Mouse (Mus musculus) stomach, postnatal 0 days (tissue): ENCODE results near the gene Gnat1. TPM values are rescaled to one million over a fixed set of nuclear protein-coding genes. Genes with fewer than 3 reads are reported as not detected.
A peak's percentile ranks its signal among the peaks of the same experiment; 100 is the strongest.

ENCODE experiments used
- ATAC-seq: fragments of 200-750 bp; cut with Nextera tagmentation; 2 replicates; pipeline ENCODE4 v1.8.0; 2017; ENCODE audit not compliant: low FRiP score, low TSS enrichment
- DNase-seq: peaks from one replicate; pipeline ENCODE4 v3.0.0-alpha.2; 2016; ENCODE audit warnings: low spot score
- H3K27ac ChIP-seq: fragments of 300-500 bp; sonication (generic); replicated peaks from 2 replicates; pipeline ENCODE4 v1.5.1; 2014; ENCODE audit warnings: mild to moderate bottlenecking, control low read depth
- H3K27me3 ChIP-seq: fragments of 300-500 bp; sonication (generic); 2 replicates; pipeline ENCODE4 v1.6.1; 2014; ENCODE audit warnings: low read length; ENCODE audit not compliant: control insufficient read depth, insufficient read depth
- H3K36me3 ChIP-seq: fragments of 300-500 bp; sonication (generic); 2 replicates; pipeline ENCODE4 v1.6.1; 2014; ENCODE audit warnings: low read length, mixed read lengths; ENCODE audit not compliant: control insufficient read depth, insufficient read depth
- H3K4me1 ChIP-seq: fragments of 300-500 bp; sonication (generic); replicated peaks from 2 replicates; pipeline ENCODE4 v1.6.1; 2014; ENCODE audit warnings: antibody characterized with exemption; ENCODE audit not compliant: control insufficient read depth, insufficient read depth
- H3K4me2 ChIP-seq: fragments of 300-500 bp; sonication (generic); replicated peaks from 2 replicates; pipeline ENCODE4 v1.6.1; 2014; ENCODE audit warnings: low read depth, mild to moderate bottlenecking, control low read depth, moderate library complexity
- H3K4me3 ChIP-seq: fragments of 300-500 bp; sonication (generic); 2 replicates; pipeline ENCODE4 v1.5.1; 2014; ENCODE audit warnings: low read depth, low read length, control low read depth
- H3K9ac ChIP-seq: fragments of 300-500 bp; sonication (generic); 2 replicates; pipeline ENCODE4 v1.6.1; 2014; ENCODE audit warnings: mild to moderate bottlenecking, low read length, control low read depth, mixed read lengths
- H3K9me3 ChIP-seq: fragments of 300-500 bp; sonication (generic); 2 replicates; pipeline ENCODE4 v1.6.1; 2016; ENCODE audit warnings: low read length; ENCODE audit not compliant: control insufficient read depth
- CTCF ChIP-seq: IDR thresholded peaks from 2 replicates; pipeline ENCODE4 v1.5.1; 2016; ENCODE audit warnings: antibody characterized with exemption, low read depth, mild to moderate bottlenecking, moderate library complexity
- EP300 ChIP-seq: optimal IDR thresholded peaks from 2 replicates; pipeline ENCODE3; 2016; ENCODE audit warnings: antibody characterized with exemption
- whole genome bisulfite sequencing: fragments of 180-500 bp; shearing (Covaris S2); extraction: QIAGEN DNeasy Blood & Tissue Kit; methylation state at CpG from one replicate; pipeline ENCODE4 v1.1.7; 2014; 5-methylcytosine and 5-hydroxymethylcytosine counted together
- polyA plus RNA-seq: library from polyadenylated mRNA; unstranded; fragments of >200 nt; fragmentation: Nextera tagmentation; extraction: Ambion mirVana; gene quantifications from 2 replicates; pipeline ENCODE4 v1.2.1, GENCODE M21; 2015

The Gnat1 gene
- polyA plus RNA-seq, 1 experiment from 2014 or later: 2.9 TPM

GRCm38 (mm10) chr9:107676302-107676701, 3.2 kb downstream of the Gnat1 start:
- ATAC-seq: peak; percentile 8; the same call in 1 of the 2 replicates
- no peak overlapping the region for H3K9ac ChIP-seq

GRCm38 (mm10) chr9:107675671-107676301, 3.7 kb downstream of the Gnat1 start:
- DNase-seq (peak; percentile 81), ATAC-seq (peak; percentile 58; the same call in 1 of the 2 replicates)
- WGBS: under 1% methylated on average over 39 of the region's 39 CpGs
- peak overlapping the region; percentile 55 for H3K4me2 ChIP-seq
- no peak overlapping the region for H3K9ac ChIP-seq
- H3K27ac ChIP-seq: no peak overlapping the region
- no peaks in the 10 kb centered on the region for H3K9me3 ChIP-seq
- H3K36me3 ChIP-seq: no peaks in the 10 kb centered on the region
- H3K27me3 ChIP-seq: peaks cover 7% of the 10 kb centered on the region; the same call in 1 of the 2 replicates
- TF ChIP-seq CTCF: peak; percentile 96
- no peak for TF ChIP-seq EP300
- H3K4me1 ChIP-seq: no peaks in the 10 kb centered on the region
- peak overlapping the region; percentile 23 for H3K4me3 ChIP-seq

More at GRCm38 (mm10) chr9:107676302-107676701, 3.2 kb downstream of the Gnat1 start:
- under 1% methylated on average over 25 of the region's 25 CpGs for WGBS
- Histone ChIP-seq H3K36me3 (no peaks in the 10 kb centered on the region), H3K27me3 (peaks cover 7% of the 10 kb centered on the region; the same call in 1 of the 2 replicates), H3K9me3 (no peaks in the 10 kb centered on the region), H3K4me3 (peak overlapping the region; percentile 23), H3K27ac (no peak overlapping the region), H3K4me1 (no peaks in the 10 kb centered on the region), H3K4me2 (peak overlapping the region; percentile 55)
- no peak for TF ChIP-seq CTCF
- TF ChIP-seq EP300: no peak
- DNase-seq: peak; percentile 38

- DNase-seq (peak; percentile 42), ATAC-seq (peak; percentile 68)
- H3K36me3 ChIP-seq: no peaks in the 10 kb centered on the region
- no peak overlapping the region; the same call in 1 of the 2 replicates for H3K4me2 ChIP-seq
- H3K9ac ChIP-seq: no peak overlapping the region
- peaks cover 7% of the 10 kb centered on the region; the same call in 1 of the 2 replicates for H3K27me3 ChIP-seq
- no peaks in the 10 kb centered on the region for H3K9me3 ChIP-seq
- H3K27ac ChIP-seq: no peak overlapping the region
- TF ChIP-seq CTCF (no peak), EP300 (no peak)
- WGBS: 65% methylated on average over 9 of the region's 9 CpGs
- H3K4me3 ChIP-seq: no peak overlapping the region
- no peaks in the 10 kb centered on the region for H3K4me1 ChIP-seq
Observed at GRCm38 (mm10) chr9:107674609-107675429, 4.7 kb downstream of the Gnat1 start.

- Histone ChIP-seq H3K9ac (no peak overlapping the region), H3K36me3 (no peaks in the 10 kb centered on the region), H3K4me2 (no peak overlapping the region), H3K9me3 (no peaks in the 10 kb centered on the region), H3K4me1 (peaks cover 5% of the 10 kb centered on the region), H3K4me3 (no peak overlapping the region), H3K27me3 (no peaks in the 10 kb centered on the region; the same call in 1 of the 2 replicates), H3K27ac (no peak overlapping the region)
- DNase-seq (no peak), ATAC-seq (no peak)
- TF ChIP-seq CTCF: no peak
- no peak for TF ChIP-seq EP300
- 74% methylated on average over 5 of the region's 5 CpGs for WGBS
Observed at GRCm38 (mm10) chr9:107670259-107670658, 9.3 kb downstream of the Gnat1 start.

- H3K9ac ChIP-seq: no peak within 1 kb of the TSS
- DNase-seq (no peak), ATAC-seq (no peak)
- H3K27me3 ChIP-seq: no peaks in the 10 kb centered on the region; the same call in 1 of the 2 replicates
- H3K4me2 ChIP-seq: no peak within 1 kb of the TSS
- 78% methylated on average over 9 of the region's 9 CpGs for WGBS
- H3K4me3 ChIP-seq: no peak within 1 kb of the TSS
- TF ChIP-seq EP300 (no peak), CTCF (no peak)
- peaks cover 5% of the 10 kb centered on the region for H3K4me1 ChIP-seq
- H3K9me3 ChIP-seq: no peaks in the 10 kb centered on the region
- H3K36me3 ChIP-seq: no peaks in the 10 kb centered on the region
- H3K27ac ChIP-seq: no peak within 1 kb of the TSS
Observed at GRCm38 (mm10) chr9:107669480-107669945, 10.0 kb downstream of the Gnat1 start, which contains the start of gene Slc38a3. Gene Slc38a3, minus strand, starts transcription at chr9:107669530.
